Mouse (Mus musculus) kidney, embryonic 16.5 days (tissue): ENCODE results near the gene 1700122O11Rik. TPM values are rescaled to one million over a fixed set of nuclear protein-coding genes. Genes with fewer than 3 reads are reported as not detected.

ENCODE experiments used
- ATAC-seq: fragments of 200-750 bp; cut with Nextera tagmentation; 2 replicates; pipeline ENCODE4 v1.8.0; 2017; ENCODE audit warnings: moderate TSS enrichment; ENCODE audit not compliant: low FRiP score, low TSS enrichment
- H3K27ac ChIP-seq: fragments of 300-500 bp; sonication (generic); 2 replicates; pipeline ENCODE4 v1.5.1; 2014; ENCODE audit warnings: low read length
- H3K27me3 ChIP-seq: fragments of 300-500 bp; sonication (generic); 2 replicates; pipeline ENCODE4 v1.6.1; 2014; ENCODE audit warnings: low read length, control low read depth, mixed read lengths; ENCODE audit not compliant: insufficient read depth
- H3K36me3 ChIP-seq: fragments of 300-500 bp; sonication (generic); 2 replicates; pipeline ENCODE4 v1.6.1; 2014; ENCODE audit warnings: low read length, control low read depth, mixed read lengths; ENCODE audit not compliant: insufficient read depth
- H3K4me1 ChIP-seq: fragments of 300-500 bp; sonication (generic); 2 replicates; pipeline ENCODE4 v1.6.1; 2014; ENCODE audit warnings: low read length, control low read depth, mixed read lengths; ENCODE audit not compliant: insufficient read depth
- H3K4me2 ChIP-seq: fragments of 300-500 bp; sonication (generic); replicated peaks from 2 replicates; pipeline ENCODE4 v1.6.1; 2014; ENCODE audit warnings: low read depth, low read length
- H3K4me3 ChIP-seq: fragments of 300-500 bp; sonication (generic); 2 replicates; pipeline ENCODE4 v1.5.1; 2014; ENCODE audit warnings: mild to moderate bottlenecking, low read length
- H3K9ac ChIP-seq: fragments of 300-500 bp; sonication (generic); replicated peaks from 2 replicates; pipeline ENCODE4 v1.6.1; 2014; ENCODE audit warnings: low read length
- H3K9me3 ChIP-seq: fragments of 300-500 bp; sonication (generic); 2 replicates; pipeline ENCODE4 v1.6.1; 2016; ENCODE audit warnings: low read length, control low read depth
- WGBS: fragments of 180-500 bp; shearing (Covaris S2); extraction: QIAGEN DNeasy Blood & Tissue Kit; methylation state at CpG from one replicate; pipeline ENCODE4 v1.1.7; 2014; 5-methylcytosine and 5-hydroxymethylcytosine counted together
- polyA plus RNA-seq: library from polyadenylated mRNA; unstranded; fragments of >200 nt; fragmentation: Nextera tagmentation; extraction: Ambion mirVana; gene quantifications from 2 replicates; pipeline ENCODE4 v1.2.1, GENCODE M21; 2015

Gene 1700122O11Rik
- not detected in 2 replicates for polyA plus RNA-seq

DNA sequence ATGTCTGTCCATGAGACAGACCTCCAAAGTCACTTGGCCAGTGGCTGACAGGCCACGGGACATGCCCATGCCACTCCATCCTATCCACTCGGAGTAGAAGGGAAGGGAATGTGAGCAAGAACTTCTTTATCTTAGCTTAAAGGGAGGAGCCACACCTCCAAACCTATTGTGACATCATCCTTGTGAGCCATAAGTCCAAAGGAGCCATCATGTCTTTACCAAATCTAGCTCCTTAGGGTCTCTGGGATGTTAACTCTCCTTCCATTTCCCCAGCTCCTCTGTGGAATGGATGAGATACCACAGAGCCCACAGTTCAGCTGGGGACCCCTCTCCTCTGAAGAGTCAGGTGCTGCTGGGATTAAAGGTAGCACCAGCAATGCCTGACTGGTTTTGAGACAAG is at the start of gene 1700122O11Rik:
Gene 1700122O11Rik, minus strand, starts transcription at position 101 of the 400 bp plus-strand sequence.
- WGBS = 84% methylated on average over 2 of the region's 2 CpGs
- Histone ChIP-seq H3K4me3 (no peak within 1 kb of the TSS), H3K36me3 (no peaks in the 10 kb centered on the region), H3K4me1 (peaks cover 27% of the 10 kb centered on the region), H3K9me3 (no peaks in the 10 kb centered on the region), H3K4me2 (no peak within 1 kb of the TSS), H3K27ac (no peak within 1 kb of the TSS), H3K9ac (no peak within 1 kb of the TSS), H3K27me3 (no peaks in the 10 kb centered on the region; the same call in 1 of the 2 replicates)
- ATAC-seq = no peak

GRCm38 (mm10) chr17:48080626-48081025 is 42.5 kb upstream of the 1700122O11Rik start:
- no peak for ATAC-seq
- Histone ChIP-seq H3K4me1 (no peaks in the 10 kb centered on the region), H3K27ac (no peak overlapping the region), H3K4me2 (no peak overlapping the region), H3K9me3 (peaks cover 3% of the 10 kb centered on the region; the same call in 1 of the 2 replicates), H3K9ac (no peak overlapping the region), H3K4me3 (no peak overlapping the region), H3K27me3 (no peaks in the 10 kb centered on the region; the same call in 1 of the 2 replicates), H3K36me3 (no peaks in the 10 kb centered on the region)
- WGBS = 45% methylated on average over 3 of the region's 3 CpGs

- ATAC-seq = no peak
- H3K4me1 ChIP-seq = peaks cover 5% of the 10 kb centered on the region; the same call in 1 of the 2 replicates
- H3K9ac ChIP-seq = no peak overlapping the region
- H3K27ac ChIP-seq = no peak overlapping the region
- no peaks in the 10 kb centered on the region for H3K27me3 ChIP-seq
- peaks cover 8% of the 10 kb centered on the region; the same call in 1 of the 2 replicates for H3K9me3 ChIP-seq
- H3K36me3 ChIP-seq = no peaks in the 10 kb centered on the region
- WGBS = 23% methylated on average over 5 of the region's 5 CpGs
- H3K4me2 ChIP-seq = no peak overlapping the region
- no peak overlapping the region for H3K4me3 ChIP-seq
These were observed 29.6 kb upstream of the 1700122O11Rik start for GRCm38 (mm10) chr17:48067729-48068128.

- Histone ChIP-seq H3K9me3 (peaks cover 8% of the 10 kb centered on the region; the same call in 1 of the 2 replicates), H3K36me3 (no peaks in the 10 kb centered on the region), H3K27me3 (no peaks in the 10 kb centered on the region), H3K27ac (no peak overlapping the region), H3K4me1 (peaks cover 5% of the 10 kb centered on the region; the same call in 1 of the 2 replicates), H3K4me2 (no peak overlapping the region), H3K4me3 (no peak overlapping the region), H3K9ac (no peak overlapping the region)
- 61% methylated on average over 10 of the region's 10 CpGs for WGBS
- ATAC-seq = no peak
These were observed 29.1 kb upstream of the 1700122O11Rik start for GRCm38 (mm10) chr17:48067083-48067614.

- no peak overlapping the region for H3K9ac ChIP-seq
- no peak overlapping the region for H3K27ac ChIP-seq
- no peak overlapping the region for H3K4me3 ChIP-seq
- no peaks in the 10 kb centered on the region for H3K9me3 ChIP-seq
- no peaks in the 10 kb centered on the region for H3K27me3 ChIP-seq
- no peak overlapping the region for H3K4me2 ChIP-seq
- WGBS = 48% methylated on average over 5 of the region's 5 CpGs
- H3K36me3 ChIP-seq = no peaks in the 10 kb centered on the region
- ATAC-seq = no peak
- H3K4me1 ChIP-seq = peaks cover 5% of the 10 kb centered on the region; the same call in 1 of the 2 replicates
These were observed 27.0 kb upstream of the 1700122O11Rik start for GRCm38 (mm10) chr17:48065081-48065501.

DNA sequence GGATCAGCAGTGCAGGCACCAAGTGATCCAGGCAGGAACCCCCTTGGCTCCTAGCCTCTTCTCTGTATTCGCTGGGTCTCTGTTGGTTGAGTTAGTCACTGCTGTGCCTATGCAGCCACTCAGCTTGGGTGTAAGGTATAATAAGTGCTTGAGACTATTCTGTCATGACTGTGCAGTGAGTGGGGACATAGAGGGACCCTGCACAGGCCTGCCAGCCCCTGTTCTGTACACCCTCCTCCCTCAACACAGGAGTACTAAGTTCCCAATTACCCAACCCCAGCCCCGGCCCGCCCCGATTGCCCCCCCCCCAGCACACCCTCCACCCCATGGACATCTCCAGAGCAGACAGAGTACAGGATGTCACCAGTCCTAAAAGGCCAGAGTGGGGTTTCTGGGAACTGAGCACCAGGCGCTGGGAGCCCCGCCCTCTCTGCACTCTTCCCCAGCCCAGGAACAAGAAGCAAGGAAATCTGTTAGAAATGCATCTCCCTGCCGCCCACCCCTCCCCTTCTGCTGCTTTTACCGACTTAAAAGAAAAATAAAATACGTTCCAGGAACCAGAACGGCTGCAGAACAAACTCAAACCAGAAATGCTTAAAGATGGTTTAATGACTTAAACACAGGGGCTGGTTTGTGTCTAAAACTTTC is 26.2 kb upstream of the 1700122O11Rik start:
- 42% methylated on average over 10 of the region's 10 CpGs for WGBS
- H3K9me3 ChIP-seq = no peaks in the 10 kb centered on the region
- H3K4me2 ChIP-seq = no peak overlapping the region
- no peak for ATAC-seq
- no peak overlapping the region for H3K4me3 ChIP-seq
- H3K4me1 ChIP-seq = peaks cover 5% of the 10 kb centered on the region; the same call in 1 of the 2 replicates
- no peak overlapping the region for H3K27ac ChIP-seq
- H3K27me3 ChIP-seq = no peaks in the 10 kb centered on the region
- no peak overlapping the region for H3K9ac ChIP-seq
- no peaks in the 10 kb centered on the region for H3K36me3 ChIP-seq

- Histone ChIP-seq H3K4me3 (no peak overlapping the region), H3K27ac (no peak overlapping the region), H3K9me3 (no peaks in the 10 kb centered on the region; the same call in 1 of the 2 replicates), H3K4me2 (no peak overlapping the region), H3K4me1 (peaks cover 13% of the 10 kb centered on the region; the same call in 1 of the 2 replicates), H3K9ac (no peak overlapping the region), H3K27me3 (peaks cover 36% of the 10 kb centered on the region), H3K36me3 (no peaks in the 10 kb centered on the region)
- WGBS = 3% methylated on average over 12 of the region's 12 CpGs
- ATAC-seq = no peak
These were observed 19.3 kb upstream of the 1700122O11Rik start for GRCm38 (mm10) chr17:48057382-48057781.

- 46% methylated on average over 20 of the region's 20 CpGs for WGBS
- peaks cover 13% of the 10 kb centered on the region; the same call in 1 of the 2 replicates for H3K4me1 ChIP-seq
- no peak overlapping the region for H3K27ac ChIP-seq
- H3K4me3 ChIP-seq = no peak overlapping the region
- ATAC-seq = no peak
- H3K9me3 ChIP-seq = no peaks in the 10 kb centered on the region; the same call in 1 of the 2 replicates
- H3K4me2 ChIP-seq = no peak overlapping the region
- H3K36me3 ChIP-seq = no peaks in the 10 kb centered on the region
- peaks cover 36% of the 10 kb centered on the region for H3K27me3 ChIP-seq
- H3K9ac ChIP-seq = no peak overlapping the region
These were observed 17.2 kb upstream of the 1700122O11Rik start for GRCm38 (mm10) chr17:48055076-48055816.

GRCm38 (mm10) chr17:48053646-48054045 is 15.6 kb upstream of the 1700122O11Rik start:
- Histone ChIP-seq H3K4me1 (peaks cover 13% of the 10 kb centered on the region; the same call in 1 of the 2 replicates), H3K9ac (no peak overlapping the region), H3K4me3 (no peak overlapping the region), H3K9me3 (no peaks in the 10 kb centered on the region; the same call in 1 of the 2 replicates), H3K27me3 (peaks cover 36% of the 10 kb centered on the region), H3K4me2 (no peak overlapping the region), H3K27ac (no peak overlapping the region), H3K36me3 (no peaks in the 10 kb centered on the region)
- WGBS = 90% methylated on average over 2 of the region's 2 CpGs
- no peak for ATAC-seq
